Mouse (Mus musculus) neural tube, embryonic 13.5 days (tissue): ENCODE results near the gene Frem2. TPM values are rescaled to one million over a fixed set of nuclear protein-coding genes. Genes with fewer than 3 reads are reported as not detected.

Experiments used
- ATAC-seq: fragments of 200-750 bp; cut with Nextera tagmentation; 2 replicates; pipeline ENCODE4 v1.8.0; 2017; ENCODE audit warnings: low read depth, mild to moderate bottlenecking, moderate TSS enrichment, moderate library complexity
- H3K27ac ChIP-seq: fragments of 300-500 bp; sonication (generic); replicated peaks from 2 replicates; pipeline ENCODE4 v1.5.1; 2015; ENCODE audit warnings: moderate library complexity, mild to moderate bottlenecking, inconsistent platforms
- H3K27me3 ChIP-seq: fragments of 300-500 bp; sonication (generic); 2 replicates; pipeline ENCODE4 v1.6.1; 2015; ENCODE audit warnings: mild to moderate bottlenecking, inconsistent platforms
- H3K36me3 ChIP-seq: fragments of 300-500 bp; sonication (generic); 2 replicates; pipeline ENCODE4 v1.6.1; 2015; ENCODE audit warnings: mild to moderate bottlenecking, inconsistent platforms
- H3K4me1 ChIP-seq: fragments of 300-500 bp; sonication (generic); replicated peaks from 2 replicates; pipeline ENCODE4 v1.6.1; 2015; ENCODE audit warnings: inconsistent platforms
- H3K4me2 ChIP-seq: fragments of 300-500 bp; sonication (generic); 2 replicates; pipeline ENCODE4 v1.6.1; 2015; ENCODE audit warnings: inconsistent platforms, mild to moderate bottlenecking, moderate library complexity
- H3K4me3 ChIP-seq: fragments of 300-500 bp; sonication (generic); 2 replicates; pipeline ENCODE4 v1.5.1; 2015; ENCODE audit warnings: mild to moderate bottlenecking, inconsistent platforms
- H3K9ac ChIP-seq: fragments of 300-500 bp; sonication (generic); 2 replicates; pipeline ENCODE4 v1.6.1; 2015; ENCODE audit warnings: moderate library complexity, mild to moderate bottlenecking, inconsistent platforms
- H3K9me3 ChIP-seq: fragments of 300-500 bp; sonication (generic); 2 replicates; pipeline ENCODE4 v1.6.1; 2016; ENCODE audit warnings: inconsistent platforms
- WGBS: fragments of 180-500 bp; shearing (Covaris S2); methylation state at CpG from one replicate; pipeline ENCODE4 v1.1.7; 2015; 5-methylcytosine and 5-hydroxymethylcytosine counted together
- polyA plus RNA-seq: library from polyadenylated mRNA; unstranded; fragments of >200 nt; fragmentation: Nextera tagmentation; extraction: Ambion mirVana; gene quantifications from 2 replicates; pipeline ENCODE4 v1.2.1, GENCODE M21; 2015

Frem2 gene
- 1.4 and 1.5 TPM in 2 replicates for polyA plus RNA-seq

DNA sequence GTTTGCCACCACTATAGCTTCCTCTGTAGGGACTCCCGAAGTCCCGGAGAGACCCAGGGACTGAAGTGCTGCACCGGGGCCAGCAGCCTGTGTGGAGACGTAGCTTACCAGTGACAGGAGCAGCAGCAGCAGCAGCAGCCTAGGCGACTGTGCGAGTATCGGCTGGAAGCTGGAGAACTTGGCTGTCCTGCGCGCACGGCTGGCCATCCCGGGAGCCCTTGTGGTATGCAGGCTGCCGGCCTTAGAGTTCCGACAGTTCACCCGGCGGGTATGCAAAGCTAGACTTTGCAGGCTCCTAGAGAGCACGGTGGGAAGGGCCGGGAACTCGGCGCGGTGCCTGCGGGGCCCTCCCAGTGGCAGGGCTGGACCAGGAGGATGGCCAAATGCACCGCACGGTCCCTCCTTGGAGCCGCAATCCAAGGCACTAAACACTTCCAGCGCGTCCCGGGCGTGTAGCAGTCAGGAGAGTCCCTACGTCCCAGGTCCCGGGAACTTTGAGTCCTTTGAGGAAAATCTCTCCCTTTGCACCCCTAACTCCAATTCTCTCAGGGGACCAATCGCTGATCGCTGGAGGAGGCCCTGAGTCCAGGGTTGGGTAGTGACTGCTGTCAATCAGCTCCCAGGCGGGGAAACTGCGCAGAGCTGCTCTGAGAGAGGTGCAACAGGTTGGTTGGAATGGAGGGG, at the start of gene Frem2:
TSS of gene Frem2 (minus strand) at position 478 of the 684 bp plus-strand sequence.
- Histone ChIP-seq H3K4me1 (peaks cover 27% of the 10 kb centered on the region), H3K4me2 (peak within 1 kb of the TSS; percentile 99), H3K27ac (no peak within 1 kb of the TSS), H3K36me3 (peaks cover 6% of the 10 kb centered on the region; the same call in 1 of the 2 replicates), H3K27me3 (peaks cover 44% of the 10 kb centered on the region), H3K9me3 (peaks cover 14% of the 10 kb centered on the region; the same call in 1 of the 2 replicates), H3K4me3 (peak within 1 kb of the TSS; percentile 47), H3K9ac (peak within 1 kb of the TSS; percentile 71)
- ATAC-seq, result peak; percentile 92
- WGBS, result 0% methylated on average over 34 of the region's 34 CpGs

DNA sequence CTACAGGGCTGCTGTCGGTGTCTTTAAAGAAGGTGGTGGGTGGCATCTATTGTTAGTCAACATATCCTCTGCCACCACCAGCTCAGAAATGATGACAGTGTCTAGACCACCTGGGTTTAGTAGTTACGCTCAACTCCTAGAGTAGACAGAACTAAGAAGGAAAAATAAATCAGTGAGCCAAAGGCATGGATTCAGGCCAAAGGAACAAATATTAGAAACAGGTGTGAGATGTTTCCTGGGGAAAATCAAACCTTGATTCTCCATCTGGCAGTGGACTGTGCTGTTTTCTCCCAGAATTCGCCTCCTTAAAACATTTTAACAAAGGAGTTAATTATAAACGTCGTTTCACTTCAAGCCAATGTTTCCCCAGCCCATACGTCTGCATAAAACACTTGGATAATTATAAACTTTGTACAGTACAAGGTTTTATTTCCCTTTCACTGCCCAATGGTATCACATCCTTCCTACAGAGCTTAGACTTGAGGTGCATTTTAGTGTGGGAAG, 48.9 kb upstream of the Frem2 start:
- Histone ChIP-seq H3K4me2 (no peak overlapping the region), H3K9ac (no peak overlapping the region), H3K4me3 (no peak overlapping the region), H3K9me3 (no peaks in the 10 kb centered on the region), H3K4me1 (no peaks in the 10 kb centered on the region), H3K27ac (no peak overlapping the region), H3K27me3 (no peaks in the 10 kb centered on the region), H3K36me3 (no peaks in the 10 kb centered on the region)
- WGBS, result 68% methylated on average over 6 of the region's 6 CpGs
- ATAC-seq, result no peak

DNA sequence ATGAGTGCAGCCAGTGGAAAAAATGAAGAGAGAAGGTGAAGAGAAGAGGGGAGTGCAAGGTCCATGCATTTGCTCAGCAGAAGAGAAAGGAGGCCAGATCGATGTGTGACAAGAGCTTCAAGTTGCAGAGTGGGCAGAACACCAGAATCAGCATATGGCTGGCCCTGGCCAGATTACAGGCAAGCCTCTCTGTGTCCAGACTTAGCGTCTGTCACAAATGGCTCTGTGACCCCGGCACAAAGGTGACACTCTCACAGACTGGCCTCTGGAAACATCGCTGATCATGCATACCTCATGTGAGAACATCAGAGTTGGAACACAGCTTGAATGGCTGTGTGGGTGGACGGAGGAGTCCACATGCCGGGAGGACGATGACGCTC, 46.0 kb upstream of the Frem2 start:
- Histone ChIP-seq H3K4me2 (no peak overlapping the region), H3K27ac (no peak overlapping the region)

DNA sequence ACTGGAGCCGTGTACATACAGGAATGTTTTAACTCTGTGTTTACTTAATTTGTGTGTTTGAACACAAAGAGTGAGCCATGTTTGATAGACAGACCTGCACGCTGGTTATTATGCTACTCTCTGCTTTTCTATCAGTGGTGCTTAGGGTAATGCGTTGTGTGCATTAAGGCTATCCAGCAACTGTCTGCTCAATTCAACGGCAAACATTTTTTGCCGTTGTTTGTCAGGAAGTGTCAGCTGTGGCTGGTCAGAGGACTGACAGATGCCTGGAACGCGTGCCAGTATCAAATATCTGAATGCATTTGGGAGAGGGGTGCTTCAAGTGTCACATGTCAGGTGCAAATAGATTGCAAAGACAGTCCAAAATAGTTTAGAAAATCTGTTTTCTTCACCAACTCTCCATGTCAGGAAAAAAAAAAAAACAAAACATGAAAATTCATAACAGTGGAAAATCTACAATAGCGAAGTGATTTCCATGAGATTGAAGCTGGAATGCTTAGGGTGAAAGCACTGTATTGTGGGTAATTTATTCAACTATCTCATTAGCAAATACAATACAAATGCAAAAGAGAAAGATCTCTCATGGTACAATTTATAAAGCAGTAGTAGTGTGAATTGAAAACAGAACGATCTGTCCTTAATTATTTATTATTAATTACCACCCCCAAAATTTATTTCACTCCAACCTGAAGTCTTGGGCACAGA, 45.4 kb upstream of the Frem2 start:
- no peak overlapping the region for H3K9ac ChIP-seq
- no peak for ATAC-seq
- H3K27ac ChIP-seq, result no peak overlapping the region
- no peaks in the 10 kb centered on the region for H3K4me1 ChIP-seq
- H3K27me3 ChIP-seq, result no peaks in the 10 kb centered on the region
- no peaks in the 10 kb centered on the region for H3K9me3 ChIP-seq
- H3K4me3 ChIP-seq, result no peak overlapping the region
- H3K36me3 ChIP-seq, result no peaks in the 10 kb centered on the region
- WGBS, result 77% methylated on average over 9 of the region's 9 CpGs
- no peak overlapping the region for H3K4me2 ChIP-seq

More for the DNA sequence above, 46.0 kb upstream of the Frem2 start:
- no peak for ATAC-seq
- Histone ChIP-seq H3K9ac (no peak overlapping the region), H3K9me3 (no peaks in the 10 kb centered on the region), H3K4me1 (no peaks in the 10 kb centered on the region), H3K36me3 (no peaks in the 10 kb centered on the region), H3K4me3 (no peak overlapping the region), H3K27me3 (no peaks in the 10 kb centered on the region)
- WGBS, result 77% methylated on average over 8 of the region's 8 CpGs

DNA sequence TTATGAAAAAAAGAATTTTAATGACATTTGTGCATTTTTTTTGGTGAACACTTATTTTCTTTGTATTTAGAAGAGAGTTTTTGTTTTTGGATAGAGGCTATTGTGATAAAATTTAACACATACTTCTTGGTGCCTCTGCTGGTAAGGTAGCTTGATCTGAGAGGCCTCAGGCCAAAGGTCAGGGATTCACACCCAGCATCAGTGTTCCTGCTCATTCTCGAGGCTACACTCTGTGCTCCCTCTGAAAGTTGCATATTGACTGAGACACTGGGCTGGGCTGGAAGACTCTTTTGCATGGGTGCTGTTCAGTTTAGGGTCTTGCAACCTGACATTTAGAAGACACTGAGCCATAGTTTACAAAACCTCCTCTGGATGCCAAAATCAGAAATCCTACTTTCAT, 44.8 kb upstream of the Frem2 start:
- ATAC-seq, result no peak
- H3K9me3 ChIP-seq, result no peaks in the 10 kb centered on the region
- no peak overlapping the region for H3K9ac ChIP-seq
- H3K27me3 ChIP-seq, result no peaks in the 10 kb centered on the region
- H3K27ac ChIP-seq, result no peak overlapping the region
- H3K4me1 ChIP-seq, result no peaks in the 10 kb centered on the region
- WGBS, result 58% methylated on average over 1 of the region's 1 CpGs
- H3K4me3 ChIP-seq, result no peak overlapping the region
- no peak overlapping the region for H3K4me2 ChIP-seq
- H3K36me3 ChIP-seq, result no peaks in the 10 kb centered on the region

DNA sequence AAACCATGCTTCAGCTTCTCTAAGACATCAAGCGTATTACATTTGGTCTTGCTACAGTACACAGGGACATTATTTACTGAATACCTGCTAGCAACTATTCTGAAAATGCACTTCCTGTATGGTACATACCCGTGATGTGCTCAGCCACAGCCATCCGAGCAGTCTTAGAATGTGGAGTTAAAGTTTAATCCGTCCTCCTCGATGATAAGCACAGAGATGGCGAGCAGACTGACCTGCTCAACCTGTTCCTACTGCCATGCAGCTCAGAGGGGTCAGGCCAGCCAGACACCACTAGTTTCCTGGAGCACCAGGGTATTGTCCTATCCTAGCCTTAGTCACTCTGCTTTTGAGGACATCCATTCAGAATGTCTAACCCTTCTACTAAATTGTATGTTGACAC, 30.6 kb upstream of the Frem2 start:
- Histone ChIP-seq H3K27me3 (no peaks in the 10 kb centered on the region), H3K36me3 (no peaks in the 10 kb centered on the region), H3K4me3 (no peak overlapping the region), H3K4me1 (no peaks in the 10 kb centered on the region), H3K9ac (no peak overlapping the region), H3K9me3 (no peaks in the 10 kb centered on the region), H3K27ac (no peak overlapping the region), H3K4me2 (no peak overlapping the region)
- 80% methylated on average over 6 of the region's 6 CpGs for WGBS
- no peak for ATAC-seq

DNA sequence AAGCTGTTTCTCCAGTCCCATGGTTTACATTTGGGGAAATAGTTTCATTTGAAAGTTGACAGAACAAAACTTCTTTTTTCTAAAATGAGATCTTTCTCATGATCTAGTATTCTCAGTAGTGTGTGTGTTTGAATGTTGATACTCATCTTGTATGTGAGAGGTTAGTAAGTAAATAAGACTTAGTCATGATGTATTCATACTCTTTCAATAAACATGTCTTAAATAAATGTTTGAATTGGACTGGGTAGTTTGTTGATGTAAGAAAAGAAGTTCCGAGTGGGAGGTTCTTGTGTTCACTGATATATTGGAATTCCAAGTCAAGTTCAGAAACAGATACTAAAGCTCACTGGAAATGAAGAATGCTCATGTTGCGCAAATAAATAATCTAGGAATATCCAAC, 25.1 kb upstream of the Frem2 start:
- Histone ChIP-seq H3K9me3 (no peaks in the 10 kb centered on the region), H3K4me1 (no peaks in the 10 kb centered on the region), H3K9ac (no peak overlapping the region), H3K36me3 (no peaks in the 10 kb centered on the region), H3K27ac (no peak overlapping the region), H3K27me3 (no peaks in the 10 kb centered on the region), H3K4me2 (no peak overlapping the region), H3K4me3 (no peak overlapping the region)
- WGBS, result 84% methylated on average over 2 of the region's 2 CpGs
- no peak for ATAC-seq

DNA sequence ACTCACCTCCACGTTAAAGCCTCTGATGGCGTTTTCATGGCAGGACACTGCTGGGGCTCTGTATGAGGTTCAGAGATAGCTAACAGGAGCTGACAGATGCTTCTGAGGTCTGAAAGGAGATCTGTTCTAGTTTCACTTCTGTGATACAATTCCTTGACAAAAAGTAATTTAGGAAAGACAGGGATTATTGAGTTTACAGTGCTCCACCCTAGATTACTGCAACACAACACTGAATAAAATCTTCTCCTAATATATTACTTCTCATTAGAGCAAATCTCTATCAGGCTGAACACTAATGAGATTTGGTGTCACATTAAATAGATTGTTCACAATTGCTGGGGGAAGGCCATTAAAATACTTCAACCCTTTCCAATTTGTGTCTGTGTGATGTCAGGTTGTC, 23.7 kb upstream of the Frem2 start:
- no peak for ATAC-seq

DNA sequence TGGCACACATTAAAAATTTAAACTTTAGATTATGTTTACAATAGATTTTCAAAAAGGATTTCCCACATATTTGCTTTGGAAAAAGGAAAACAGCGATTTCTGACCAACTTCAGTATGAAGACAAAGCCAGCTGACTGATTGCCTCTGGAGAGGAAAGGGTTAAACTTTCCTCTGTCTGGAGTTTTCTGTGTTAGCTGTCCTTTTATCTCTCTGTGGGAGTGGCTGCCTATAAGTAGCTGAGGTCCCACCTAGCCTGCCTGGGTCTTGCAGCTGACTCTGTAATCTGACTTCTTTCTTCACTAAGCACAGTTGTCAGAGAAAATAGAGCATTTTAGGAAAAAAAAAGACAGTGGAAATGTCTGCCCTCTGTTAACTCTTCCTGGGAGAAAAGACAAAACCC, 17.1 kb upstream of the Frem2 start:
- no peak overlapping the region for H3K9ac ChIP-seq
- no peaks in the 10 kb centered on the region for H3K27me3 ChIP-seq
- no peak overlapping the region for H3K27ac ChIP-seq
- H3K4me2 ChIP-seq, result no peak overlapping the region
- 51% methylated on average over 1 of the region's 1 CpGs for WGBS
- no peaks in the 10 kb centered on the region for H3K36me3 ChIP-seq
- ATAC-seq, result no peak
- no peaks in the 10 kb centered on the region for H3K9me3 ChIP-seq
- H3K4me1 ChIP-seq, result no peaks in the 10 kb centered on the region
- no peak overlapping the region for H3K4me3 ChIP-seq

More for the DNA sequence above, 23.7 kb upstream of the Frem2 start:
- WGBS, result 57% methylated on average over 2 of the region's 2 CpGs
- Histone ChIP-seq H3K4me2 (no peak overlapping the region), H3K9me3 (no peaks in the 10 kb centered on the region), H3K4me1 (no peaks in the 10 kb centered on the region), H3K27ac (no peak overlapping the region), H3K36me3 (no peaks in the 10 kb centered on the region), H3K27me3 (no peaks in the 10 kb centered on the region), H3K9ac (no peak overlapping the region), H3K4me3 (no peak overlapping the region)

DNA sequence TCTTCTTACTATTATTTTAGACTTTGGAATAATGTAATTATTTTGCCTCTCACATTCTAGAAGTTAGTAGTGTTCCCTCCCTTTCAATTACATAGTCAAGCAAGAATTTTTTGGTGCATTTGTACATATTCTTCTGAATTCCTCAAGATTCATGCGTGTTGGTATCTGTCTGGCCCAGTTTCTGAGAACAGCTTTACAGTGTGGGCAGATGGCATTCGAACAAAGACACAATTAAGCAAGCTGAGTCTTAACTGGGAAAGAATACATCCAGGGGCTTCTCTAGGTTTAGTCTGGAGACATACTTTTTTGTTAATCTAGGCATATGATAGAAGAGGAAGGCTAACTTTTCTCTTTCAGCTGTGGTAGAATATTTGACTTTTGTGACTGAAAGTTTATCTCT, 12.6 kb upstream of the Frem2 start:
- H3K4me3 ChIP-seq, result no peak overlapping the region
- ATAC-seq, result no peak
- H3K27me3 ChIP-seq, result no peaks in the 10 kb centered on the region
- no peak overlapping the region for H3K4me2 ChIP-seq
- H3K4me1 ChIP-seq, result no peaks in the 10 kb centered on the region
- no peaks in the 10 kb centered on the region for H3K36me3 ChIP-seq
- no peaks in the 10 kb centered on the region for H3K9me3 ChIP-seq
- WGBS, result 79% methylated on average over 2 of the region's 2 CpGs
- no peak overlapping the region for H3K27ac ChIP-seq
- H3K9ac ChIP-seq, result no peak overlapping the region

DNA sequence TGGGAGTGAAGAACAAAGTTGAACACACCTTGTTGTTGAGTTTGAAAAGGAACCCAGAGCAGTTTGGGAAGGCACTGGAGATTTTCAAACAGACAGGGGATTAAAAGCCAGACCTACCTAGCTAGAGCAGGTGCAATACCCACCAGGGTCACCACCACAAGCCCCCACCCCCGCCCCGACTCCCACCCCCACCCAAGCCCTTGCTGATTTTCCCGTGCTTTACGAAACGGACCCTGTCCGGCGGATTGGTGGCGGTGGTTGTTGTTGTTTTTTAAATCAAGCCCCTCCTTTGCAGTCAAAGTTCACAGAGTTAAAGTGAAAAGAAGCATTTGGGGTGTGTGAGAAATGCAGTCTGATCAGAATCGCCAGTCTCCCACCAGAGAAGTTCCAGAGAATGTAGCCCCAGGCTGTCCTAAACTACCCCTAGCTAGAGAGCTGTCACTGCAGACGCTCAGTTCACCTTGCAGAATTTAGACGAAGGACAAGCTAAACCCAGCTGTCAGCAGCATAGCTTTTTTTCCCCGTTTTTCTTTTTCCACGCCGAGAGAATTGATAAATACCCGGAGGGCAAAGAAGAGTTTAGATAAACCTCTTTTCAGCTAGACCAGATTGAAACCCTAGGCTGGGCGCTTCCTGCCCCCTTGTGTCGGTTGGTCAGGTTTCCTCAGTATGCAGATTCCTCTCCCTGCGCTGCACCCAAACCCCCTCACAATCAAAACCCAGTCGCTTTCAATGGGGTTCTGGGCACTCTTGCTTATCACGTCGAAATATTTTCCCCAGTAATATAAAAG, 784 bp upstream of the Frem2 start:
- Histone ChIP-seq H3K9ac (no peak overlapping the region; the same call in 1 of the 2 replicates), H3K4me2 (peak overlapping the region; percentile 99), H3K27ac (no peak overlapping the region), H3K9me3 (peaks cover 14% of the 10 kb centered on the region; the same call in 1 of the 2 replicates), H3K27me3 (peaks cover 44% of the 10 kb centered on the region), H3K4me3 (peak overlapping the region; percentile 47), H3K36me3 (peaks cover 6% of the 10 kb centered on the region; the same call in 1 of the 2 replicates), H3K4me1 (peaks cover 27% of the 10 kb centered on the region)
- no peak for ATAC-seq
- WGBS, result under 1% methylated on average over 21 of the region's 21 CpGs
